Mouse (Mus musculus): ENCODE results near the gene 6030408B16Rik. TPM values are rescaled to one million over a fixed set of nuclear protein-coding genes. Genes with fewer than 3 reads are reported as not detected.

6030408B16Rik gene
- polyA plus RNA-seq, 1 experiment from 2014 or later = 0.17 TPM

GRCm38 (mm10) chr15:101290354-101290753 lies 2.7 kb upstream of the 6030408B16Rik start:
- peaks cover 62% of the 10 kb centered on the region for H3K36me3 ChIP-seq
- WGBS (ENCODE audit: insufficient replicate concordance) = 89% methylated on average over 15 of the region's 15 CpGs
- H3K27ac ChIP-seq = no peak overlapping the region
- H3K9me3 ChIP-seq (replicated peaks) = no peaks in the 10 kb centered on the region
- H3K4me1 ChIP-seq = peaks cover 12% of the 10 kb centered on the region
- H3K4me2 ChIP-seq = no peak overlapping the region
- no peak overlapping the region for H3K4me3 ChIP-seq
- no peak for ATAC-seq
- H3K27me3 ChIP-seq (replicated peaks) = no peaks in the 10 kb centered on the region
- H3K9ac ChIP-seq = no peak overlapping the region

- peaks cover 52% of the 10 kb centered on the region for H3K36me3 ChIP-seq
- no peak overlapping the region for H3K4me3 ChIP-seq
- no peaks in the 10 kb centered on the region for H3K4me1 ChIP-seq
- H3K27ac ChIP-seq = no peak overlapping the region
- 76% methylated on average over 3 of the region's 3 CpGs for WGBS (ENCODE audit: insufficient replicate concordance)
- H3K9me3 ChIP-seq (replicated peaks) = no peaks in the 10 kb centered on the region
- no peaks in the 10 kb centered on the region for H3K27me3 ChIP-seq (replicated peaks)
- H3K4me2 ChIP-seq = no peak overlapping the region
- no peak for ATAC-seq
- no peak overlapping the region for H3K9ac ChIP-seq
Measured at GRCm38 (mm10) chr15:101292012-101292411, 1.0 kb upstream of the 6030408B16Rik start.

GRCm38 (mm10) chr15:101294028-101294894 lies 1.2 kb downstream of the 6030408B16Rik start:
- no peaks in the 10 kb centered on the region for H3K9me3 ChIP-seq (replicated peaks)
- H3K27me3 ChIP-seq (replicated peaks) = no peaks in the 10 kb centered on the region
- no peak overlapping the region for H3K9ac ChIP-seq
- peaks cover 30% of the 10 kb centered on the region for H3K36me3 ChIP-seq
- no peak overlapping the region for H3K27ac ChIP-seq
- WGBS (ENCODE audit: insufficient replicate concordance) = 61% methylated on average over 16 of the region's 16 CpGs
- H3K4me2 ChIP-seq = no peak overlapping the region
- ATAC-seq = no peak
- peaks cover 9% of the 10 kb centered on the region for H3K4me1 ChIP-seq
- no peak overlapping the region for H3K4me3 ChIP-seq

- H3K27ac ChIP-seq = no peak overlapping the region
- H3K9ac ChIP-seq = no peak overlapping the region
- H3K4me1 ChIP-seq = peaks cover 18% of the 10 kb centered on the region
- no peak overlapping the region for H3K4me3 ChIP-seq
- WGBS (ENCODE audit: insufficient replicate concordance) = 67% methylated on average over 7 of the region's 7 CpGs
- H3K9me3 ChIP-seq (replicated peaks) = no peaks in the 10 kb centered on the region
- peaks cover 22% of the 10 kb centered on the region for H3K36me3 ChIP-seq
- ATAC-seq = no peak
- no peaks in the 10 kb centered on the region for H3K27me3 ChIP-seq (replicated peaks)
- no peak overlapping the region for H3K4me2 ChIP-seq
Measured at GRCm38 (mm10) chr15:101295106-101295505, 2.1 kb downstream of the 6030408B16Rik start.

GRCm38 (mm10) chr15:101295616-101296015 lies 2.6 kb downstream of the 6030408B16Rik start:
- H3K9me3 ChIP-seq (replicated peaks) = no peaks in the 10 kb centered on the region
- no peak overlapping the region for H3K9ac ChIP-seq
- no peak overlapping the region for H3K4me2 ChIP-seq
- H3K27ac ChIP-seq = no peak overlapping the region
- peaks cover 22% of the 10 kb centered on the region for H3K4me1 ChIP-seq
- 83% methylated on average over 10 of the region's 10 CpGs for WGBS (ENCODE audit: insufficient replicate concordance)
- H3K4me3 ChIP-seq = no peak overlapping the region
- no peak for ATAC-seq
- H3K36me3 ChIP-seq = peaks cover 17% of the 10 kb centered on the region
- no peaks in the 10 kb centered on the region for H3K27me3 ChIP-seq (replicated peaks)

GRCm38 (mm10) chr15:101296091-101296490 lies 3.1 kb downstream of the 6030408B16Rik start:
- WGBS (ENCODE audit: insufficient replicate concordance) = 77% methylated on average over 11 of the region's 11 CpGs
- Histone ChIP-seq H3K9me3 (replicated peaks) (no peaks in the 10 kb centered on the region), H3K9ac (no peak overlapping the region), H3K4me1 (peaks cover 22% of the 10 kb centered on the region), H3K27ac (no peak overlapping the region), H3K4me3 (no peak overlapping the region), H3K27me3 (replicated peaks) (no peaks in the 10 kb centered on the region), H3K36me3 (peaks cover 12% of the 10 kb centered on the region), H3K4me2 (no peak overlapping the region)
- ATAC-seq = no peak

GRCm38 (mm10) chr15:101297988-101298387 lies 5.0 kb downstream of the 6030408B16Rik start:
- H3K4me3 ChIP-seq = no peak overlapping the region

GRCm38 (mm10) chr15:101298550-101298949 lies 5.5 kb downstream of the 6030408B16Rik start:
- H3K27ac ChIP-seq = no peak overlapping the region
- no peaks in the 10 kb centered on the region for H3K9me3 ChIP-seq (replicated peaks)
- H3K4me2 ChIP-seq = peak overlapping the region; percentile 35; the same call in 1 of the 2 replicates
- no peaks in the 10 kb centered on the region for H3K27me3 ChIP-seq (replicated peaks)
- peaks cover 22% of the 10 kb centered on the region for H3K4me1 ChIP-seq
- no peak overlapping the region for H3K4me3 ChIP-seq
- 30% methylated on average over 7 of the region's 7 CpGs for WGBS (ENCODE audit: insufficient replicate concordance)
- no peaks in the 10 kb centered on the region for H3K36me3 ChIP-seq
- ATAC-seq = no peak
- no peak overlapping the region for H3K9ac ChIP-seq

More at GRCm38 (mm10) chr15:101297988-101298387, 5.0 kb downstream of the 6030408B16Rik start:
- H3K9me3 ChIP-seq (replicated peaks) = no peaks in the 10 kb centered on the region
- ATAC-seq = no peak
- H3K27ac ChIP-seq = no peak overlapping the region
- 25% methylated on average over 7 of the region's 7 CpGs for WGBS (ENCODE audit: insufficient replicate concordance)
- peak overlapping the region; percentile 35; the same call in 1 of the 2 replicates for H3K4me2 ChIP-seq
- H3K27me3 ChIP-seq (replicated peaks) = no peaks in the 10 kb centered on the region
- peaks cover 22% of the 10 kb centered on the region for H3K4me1 ChIP-seq
- no peaks in the 10 kb centered on the region for H3K36me3 ChIP-seq
- no peak overlapping the region for H3K9ac ChIP-seq

- Histone ChIP-seq H3K27ac (0 out of 2 replicates have a peak overlapping the region, but pooled peaks have one; percentile 28), H3K27me3 (replicated peaks) (no peaks in the 10 kb centered on the region), H3K4me3 (no peak overlapping the region), H3K4me2 (no peak overlapping the region), H3K9ac (no peak overlapping the region), H3K9me3 (replicated peaks) (no peaks in the 10 kb centered on the region), H3K4me1 (peaks cover 22% of the 10 kb centered on the region), H3K36me3 (no peaks in the 10 kb centered on the region)
- no peak; the same call in 1 of the 2 replicates for ATAC-seq
- 46% methylated on average over 14 of the region's 14 CpGs for WGBS (ENCODE audit: insufficient replicate concordance)
Measured at GRCm38 (mm10) chr15:101299480-101299960, 6.5 kb downstream of the 6030408B16Rik start.

GRCm38 (mm10) chr15:101300128-101300527 lies 7.1 kb downstream of the 6030408B16Rik start:
- no peaks in the 10 kb centered on the region for H3K9me3 ChIP-seq (replicated peaks)
- 0 out of 2 replicates have a peak overlapping the region, but pooled peaks have one; percentile 28 for H3K27ac ChIP-seq
- no peak overlapping the region for H3K9ac ChIP-seq
- H3K4me2 ChIP-seq = no peak overlapping the region
- H3K27me3 ChIP-seq (replicated peaks) = no peaks in the 10 kb centered on the region
- peaks cover 22% of the 10 kb centered on the region for H3K4me1 ChIP-seq
- no peak for ATAC-seq
- WGBS (ENCODE audit: insufficient replicate concordance) = 11% methylated on average over 6 of the region's 6 CpGs
- no peaks in the 10 kb centered on the region for H3K36me3 ChIP-seq
- no peak overlapping the region for H3K4me3 ChIP-seq

GRCm38 (mm10) chr15:101302201-101302600 lies 9.2 kb downstream of the 6030408B16Rik start:
- Histone ChIP-seq H3K27me3 (replicated peaks) (no peaks in the 10 kb centered on the region), H3K36me3 (no peaks in the 10 kb centered on the region), H3K4me1 (peaks cover 22% of the 10 kb centered on the region), H3K4me2 (no peak overlapping the region), H3K27ac (no peak overlapping the region), H3K9me3 (replicated peaks) (no peaks in the 10 kb centered on the region), H3K9ac (no peak overlapping the region), H3K4me3 (no peak overlapping the region)
- ATAC-seq = no peak
- 66% methylated on average over 3 of the region's 3 CpGs for WGBS (ENCODE audit: insufficient replicate concordance)

GRCm38 (mm10) chr15:101303830-101304229 lies 10.8 kb downstream of the 6030408B16Rik start:
- H3K4me2 ChIP-seq = no peak overlapping the region
- no peaks in the 10 kb centered on the region for H3K36me3 ChIP-seq
- no peaks in the 10 kb centered on the region for H3K9me3 ChIP-seq (replicated peaks)
- peaks cover 19% of the 10 kb centered on the region for H3K4me1 ChIP-seq
- H3K27ac ChIP-seq = no peak overlapping the region
- no peak overlapping the region for H3K9ac ChIP-seq
- H3K27me3 ChIP-seq (replicated peaks) = no peaks in the 10 kb centered on the region
- no peak for ATAC-seq
- no peak overlapping the region for H3K4me3 ChIP-seq
- WGBS (ENCODE audit: insufficient replicate concordance) = 60% methylated on average over 4 of the region's 4 CpGs

All from liver, embryonic 12.5 days (tissue).